Mouse (Mus musculus) C2C12 (cell line): ENCODE measurements around the gene Pcgf6.

Experiments
- CEBPB ChIP-seq: IDR thresholded peaks from one replicate; pipeline ENCODE4 v1.6.1; 2011; ENCODE audit warnings: low read depth, mild to moderate bottlenecking, control low read depth, moderate library complexity
- CTCF ChIP-seq: IDR thresholded peaks from one replicate; pipeline ENCODE4 v1.5.1; 2011; ENCODE audit not compliant: control insufficient read depth, insufficient read depth, insufficient read length
- MAX ChIP-seq: IDR thresholded peaks from one replicate; pipeline ENCODE4 v1.6.1; 2011; ENCODE audit warnings: mild to moderate bottlenecking, control low read depth
- MYOD1 ChIP-seq: IDR thresholded peaks from one replicate; pipeline ENCODE4 v1.6.1; 2011; ENCODE audit warnings: low read depth; ENCODE audit not compliant: control insufficient read depth, insufficient read length
- USF1 ChIP-seq: IDR thresholded peaks from one replicate; pipeline ENCODE4 v1.6.1; 2011; ENCODE audit warnings: low read depth, mild to moderate bottlenecking, control low read depth, moderate library complexity

GRCm38 (mm10) chr19:47023546-47023945 lies 27.2 kb downstream of the Pcgf6 start:
- TF ChIP-seq CTCF (no peak), MAX (no peak), USF1 (no peak), MYOD1 (no peak), CEBPB (no peak)
